Mouse (Mus musculus) E14TG2a.4 (cell line): ENCODE data around the gene Mink1.

Source experiments
- CTCF ChIP-seq: conservative IDR thresholded peaks from 2 replicates; pipeline ENCODE4 v1.5.1; 2014; ENCODE audit warnings: low read length
- NANOG ChIP-seq: IDR thresholded peaks from 2 replicates; pipeline ENCODE4 v1.6.1; 2014; ENCODE audit warnings: borderline replicate concordance, low read length, mixed read lengths

GRCm38 (mm10) chr11:70641241-70641640 is 78.6 kb downstream of the Mink1 start:
- TF ChIP-seq CTCF (no peak), NANOG (no peak)
